Mouse (Mus musculus): ENCODE measurements at regions not wholly inside any gene's neighbourhood (a gene's known extent, or its start where the extent isn't known, plus 50 kb on each side); places are given as distances from the start of the nearest gene placed in this dataset.
A peak's percentile ranks its signal among the peaks of the same experiment; 100 is the strongest.

DNA sequence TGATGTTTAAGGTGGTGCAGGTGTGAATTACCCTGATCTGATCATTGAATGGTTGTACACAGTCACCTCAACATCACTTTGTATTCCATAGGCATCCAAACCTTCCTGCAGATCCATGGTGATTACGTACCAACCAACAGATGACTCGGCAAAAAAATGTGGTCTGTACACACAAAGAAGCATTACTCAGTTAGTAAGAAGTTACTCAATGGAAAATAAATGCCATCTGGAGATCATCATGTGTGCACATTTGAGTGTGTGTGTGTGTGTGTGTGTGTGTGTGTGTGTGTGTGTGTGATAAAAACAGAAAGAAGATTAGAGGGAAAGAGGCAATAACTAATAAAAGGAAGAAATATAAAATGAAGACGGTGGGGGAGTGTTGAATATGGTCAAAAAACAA is 1512.2 kb upstream of the Gm6569 start:
- H3K36me3 ChIP-seq (replicated peaks in 1 of 2; ENCODE audit: control insufficient read depth in 1 of 2, insufficient read depth in 1 of 2, low read length in 1 of 2) = no peaks in the 10 kb centered on the region
- H3K79me2 ChIP-seq (replicated peaks; ENCODE audit: control insufficient read depth, extremely low read depth, insufficient read depth, poor library complexity, severe bottlenecking) = no peaks in the 10 kb centered on the region
- no peak overlapping the region for H3K27ac ChIP-seq (ENCODE audit: insufficient read depth, low read depth)
- in situ Hi-C loops (cut with MboI; ENCODE audit: low pct_ligation_motif_present, low pct_unique_long_range_greater_than_20kb, low sequenced_read_pairs) (no loop called here), dilution Hi-C loops (cut with MboI; ENCODE audit: extremely low pct_ligation_motif_present, extremely low pct_unique_long_range_greater_than_20kb, low sequenced_read_pairs) (no loop called here)
- no peak overlapping the region for H3K9ac ChIP-seq (ENCODE audit: insufficient read depth, low read depth)
- H3K4me1 ChIP-seq (ENCODE audit: control insufficient read depth in 1 of 2, insufficient read depth in 2 of 2) = no peaks in the 10 kb centered on the region
- peaks cover 33% of the 10 kb centered on the region for H3K9me3 ChIP-seq (replicated peaks; ENCODE audit: low read length)
- H3K4me3 ChIP-seq (replicated peaks in 1 of 3; ENCODE audit: low read depth in 2 of 3, low read length in 2 of 3, poor library complexity in 1 of 3) = no peak overlapping the region
- no peak for DNase-seq (ENCODE audit: extremely low read depth)
- TF ChIP-seq SMC3 (IDR thresholded peaks at IDR 0.05; ENCODE audit: low read depth, low read length) = no peak
- no peak for TF ChIP-seq JUN (IDR thresholded peaks at IDR 0.05; ENCODE audit: insufficient read depth, low read depth, low read length)
- no peak for TF ChIP-seq MYC (IDR thresholded peaks at IDR 0.05; ENCODE audit: low read depth, low read length)
- no peak for TF ChIP-seq KAT2A (IDR thresholded peaks at IDR 0.05; ENCODE audit: insufficient replicate concordance, low read length)
- TF ChIP-seq POLR2AphosphoS2 (IDR thresholded peaks at IDR 0.05; ENCODE audit: low read depth, low read length) = no peak
- no peak for TF ChIP-seq ETS1 (conservative IDR thresholded peaks at IDR 0.05; ENCODE audit: low read depth, low read length)
- no peak overlapping the region for H3K4me2 ChIP-seq (ENCODE audit: insufficient read depth, low read depth, poor library complexity, severe bottlenecking)
- no peaks in the 10 kb centered on the region for H3K27me3 ChIP-seq (replicated peaks)

DNA sequence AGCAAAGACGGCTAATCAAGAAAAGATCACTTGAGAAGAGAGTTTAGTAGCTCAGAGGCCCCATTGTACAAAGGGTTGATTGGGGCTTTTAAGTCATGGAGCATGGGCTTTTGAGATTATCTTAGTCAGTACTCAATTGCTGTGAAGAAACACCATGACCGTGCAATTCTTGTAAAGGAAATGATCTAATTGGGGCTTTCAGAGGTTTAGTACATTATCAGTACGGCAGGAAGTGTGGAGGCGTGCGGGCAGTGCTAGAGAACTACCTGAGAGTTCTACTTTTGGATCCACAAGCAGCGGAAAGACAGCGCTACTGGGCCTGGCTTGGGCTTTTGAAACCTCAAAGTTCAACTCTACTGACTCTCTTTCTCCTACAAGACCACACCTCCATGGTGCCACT is 1511.2 kb upstream of the Gm6569 start:
- peaks cover 36% of the 10 kb centered on the region for H3K9me3 ChIP-seq (replicated peaks; ENCODE audit: low read length)
- no peaks in the 10 kb centered on the region for H3K79me2 ChIP-seq (replicated peaks; ENCODE audit: control insufficient read depth, extremely low read depth, insufficient read depth, poor library complexity, severe bottlenecking)
- TF ChIP-seq EP300 (IDR thresholded peaks at IDR 0.05; ENCODE audit: low read length) = no peak
- TF ChIP-seq MAX (IDR thresholded peaks at IDR 0.05; ENCODE audit: low read length) = no peak
- no peak for TF ChIP-seq RAD21 (IDR thresholded peaks at IDR 0.05; ENCODE audit: low read depth, low read length)
- TF ChIP-seq CHD2 (IDR thresholded peaks at IDR 0.05; ENCODE audit: low read length) = no peak
- no peak for TF ChIP-seq ZMIZ1 (IDR thresholded peaks at IDR 0.05; ENCODE audit: low read depth, low read length)
- TF ChIP-seq MYC (IDR thresholded peaks at IDR 0.05; ENCODE audit: low read depth, low read length) = no peak
- no peaks in the 10 kb centered on the region for H3K4me1 ChIP-seq (ENCODE audit: control insufficient read depth in 1 of 2, insufficient read depth in 2 of 2)
- DNase-seq (ENCODE audit: extremely low read depth) = peak; percentile 24
- H3K4me2 ChIP-seq (ENCODE audit: insufficient read depth, low read depth, poor library complexity, severe bottlenecking) = no peak overlapping the region
- H3K27ac ChIP-seq (ENCODE audit: insufficient read depth, low read depth) = no peak overlapping the region
- no peak overlapping the region for H3K4me3 ChIP-seq (replicated peaks in 1 of 3; ENCODE audit: low read depth in 2 of 3, low read length in 2 of 3, poor library complexity in 1 of 3)
- in situ Hi-C loops (cut with MboI; ENCODE audit: low pct_ligation_motif_present, low pct_unique_long_range_greater_than_20kb, low sequenced_read_pairs) (no loop called here), dilution Hi-C loops (cut with MboI; ENCODE audit: extremely low pct_ligation_motif_present, extremely low pct_unique_long_range_greater_than_20kb, low sequenced_read_pairs) (no loop called here)
- H3K36me3 ChIP-seq (replicated peaks in 1 of 2; ENCODE audit: control insufficient read depth in 1 of 2, insufficient read depth in 1 of 2, low read length in 1 of 2) = no peaks in the 10 kb centered on the region
- no peaks in the 10 kb centered on the region for H3K27me3 ChIP-seq (replicated peaks)
- H3K9ac ChIP-seq (ENCODE audit: insufficient read depth, low read depth) = no peak overlapping the region

DNA sequence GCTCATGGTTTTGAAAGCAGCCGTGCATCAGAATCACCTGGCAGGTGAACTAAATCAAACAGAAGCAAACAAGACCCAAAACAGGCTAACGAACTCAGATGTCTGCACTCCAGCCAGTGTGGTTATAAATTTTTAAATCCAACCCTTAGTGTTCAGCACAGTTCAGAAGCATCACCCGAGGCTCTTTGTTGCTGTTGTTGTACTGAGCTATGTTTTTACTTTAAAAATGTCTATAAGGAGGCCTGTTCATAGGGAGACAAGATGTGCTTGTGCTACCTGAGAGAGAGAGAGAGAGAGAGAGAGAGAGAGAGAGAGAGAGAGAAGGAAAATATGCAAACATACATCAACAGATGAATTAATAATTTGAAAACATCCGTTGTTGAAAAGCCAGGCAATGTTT is 1503.1 kb upstream of the Gm6569 start:
- TF ChIP-seq SMC3 (IDR thresholded peaks at IDR 0.05; ENCODE audit: low read depth, low read length) (no peak), ZC3H11A (IDR thresholded peaks at IDR 0.05; ENCODE audit: low read depth, low read length) (no peak), SIN3A (IDR thresholded peaks at IDR 0.05; ENCODE audit: low read length) (no peak), MAZ (IDR thresholded peaks at IDR 0.05; ENCODE audit: low read depth, low read length) (no peak), MAX (IDR thresholded peaks at IDR 0.05; ENCODE audit: low read length) (no peak), PAX5 (IDR thresholded peaks at IDR 0.05; ENCODE audit: low read length) (no peak), BHLHE40 (IDR thresholded peaks at IDR 0.05; ENCODE audit: low read depth, low read length) (no peak), CHD1 (IDR thresholded peaks at IDR 0.05; ENCODE audit: low read depth, low read length) (no peak)
- no peak overlapping the region for H3K4me2 ChIP-seq (ENCODE audit: insufficient read depth, low read depth, poor library complexity, severe bottlenecking)
- in situ Hi-C loops (cut with MboI; ENCODE audit: low pct_ligation_motif_present, low pct_unique_long_range_greater_than_20kb, low sequenced_read_pairs) (no loop called here), dilution Hi-C loops (cut with MboI; ENCODE audit: extremely low pct_ligation_motif_present, extremely low pct_unique_long_range_greater_than_20kb, low sequenced_read_pairs) (no loop called here)
- DNase-seq (ENCODE audit: extremely low read depth) = no peak
- no peaks in the 10 kb centered on the region for H3K79me2 ChIP-seq (replicated peaks; ENCODE audit: control insufficient read depth, extremely low read depth, insufficient read depth, poor library complexity, severe bottlenecking)
- no peak overlapping the region for H3K9ac ChIP-seq (ENCODE audit: insufficient read depth, low read depth)
- H3K27ac ChIP-seq (ENCODE audit: insufficient read depth, low read depth) = no peak overlapping the region
- H3K36me3 ChIP-seq (replicated peaks in 1 of 2; ENCODE audit: control insufficient read depth in 1 of 2, insufficient read depth in 1 of 2, low read length in 1 of 2) = no peaks in the 10 kb centered on the region
- no peaks in the 10 kb centered on the region for H3K27me3 ChIP-seq (replicated peaks)
- no peak overlapping the region for H3K4me3 ChIP-seq (replicated peaks in 1 of 3; ENCODE audit: low read depth in 2 of 3, low read length in 2 of 3, poor library complexity in 1 of 3)
- H3K4me1 ChIP-seq (ENCODE audit: control insufficient read depth in 1 of 2, insufficient read depth in 2 of 2) = no peaks in the 10 kb centered on the region
- peaks cover 34% of the 10 kb centered on the region for H3K9me3 ChIP-seq (replicated peaks; ENCODE audit: low read length)
